Mouse (Mus musculus): ENCODE measurements around the gene Cblb. TPM values are rescaled to one million over a fixed set of nuclear protein-coding genes. Genes with fewer than 3 reads are reported as not detected.

Cblb gene
- polyA plus RNA-seq, 1 experiment from 2014 or later, result 15.3 TPM

GRCm38 (mm10) chr16:52250935-52251334 lies 219.9 kb downstream of the Cblb start:
- H3K9me3 ChIP-seq (ENCODE audit: low read length), result no peaks in the 10 kb centered on the region
- H3K27me3 ChIP-seq (ENCODE audit: insufficient read depth, low read length), result no peaks in the 10 kb centered on the region
- H3K27ac ChIP-seq (ENCODE audit: low read length), result no peak overlapping the region
- H3K36me3 ChIP-seq (ENCODE audit: insufficient read depth, low read length), result peaks cover 8% of the 10 kb centered on the region; the same call in 1 of the 2 replicates
- no peak overlapping the region for H3K4me2 ChIP-seq (replicated peaks; ENCODE audit: low read depth, low read length)
- H3K4me1 ChIP-seq (ENCODE audit: insufficient read depth, low read length), result no peaks in the 10 kb centered on the region
- no peak overlapping the region for H3K4me3 ChIP-seq (ENCODE audit: low read length)
- 91% methylated on average over 4 of the region's 4 CpGs for WGBS
- ATAC-seq (ENCODE audit: low FRiP score, low TSS enrichment), result no peak
- no peak overlapping the region for H3K9ac ChIP-seq (replicated peaks; ENCODE audit: low read length)

Measured in kidney, embryonic 16.5 days (tissue).